In the genomic region with DNA sequence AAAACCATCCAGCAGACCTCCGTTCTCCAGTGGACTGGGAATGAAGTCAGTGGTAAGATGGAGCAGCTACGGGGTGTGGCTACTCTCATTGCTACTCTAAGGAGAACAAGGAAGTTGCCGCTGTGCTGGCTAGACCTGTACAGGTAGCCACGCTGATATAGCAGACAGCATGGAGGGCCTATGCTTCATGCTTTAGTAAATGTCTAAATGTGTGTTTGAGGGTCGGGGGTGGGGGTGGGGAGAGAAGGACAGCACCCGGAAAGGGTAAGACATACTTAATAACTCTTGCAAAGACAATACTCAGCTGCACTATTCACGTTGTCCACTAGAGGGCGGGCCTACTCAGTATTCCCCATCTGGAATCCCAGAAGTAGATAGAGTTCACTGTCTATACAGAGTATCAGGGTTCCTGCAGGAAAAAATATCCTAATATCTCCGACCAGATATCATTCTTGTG, we compare ENCODE assay signal across 8 mouse cellular contexts. TPM values are rescaled to one million over a fixed set of nuclear protein-coding genes. Genes with fewer than 3 reads are reported as not detected.
DNase-seq lines count a peak whose midpoint lies in the region; ATAC-seq and TF ChIP-seq lines count a peak whose summit lies in the region.

No protein-coding gene starts in this region.

- no peaks in the 10 kb centered on the region for H3K79me2 ChIP-seq in MEL (ENCODE audit: control insufficient read depth, insufficient read depth, low read length, poor library complexity)

- intact Hi-C loops in heart, postnatal 14 days (cut with DNase I) = loop anchor here (5.0 kb wide), 5 partner anchors 71 to 601 kb away; partner anchors contain the start of genes Gpx8 and Snx18

- TF ChIP-seq CTCF in MEL (IDR thresholded peaks at IDR 0.05 in 2 of 3, conservative IDR thresholded peaks at IDR 0.05 in 1 of 3; ENCODE audit: control insufficient read depth in 1 of 3, insufficient read depth in 1 of 3, low read depth in 2 of 3, low read length in 3 of 3, poor library complexity in 1 of 3, severe bottlenecking in 1 of 3) = peak; percentile 56 to 80 (median 74)

- H3K9ac ChIP-seq in MEL (ENCODE audit: control insufficient read depth, low read depth, low read length, poor library complexity, severe bottlenecking) = no peak overlapping the region
- no peak overlapping the region for H3K9ac ChIP-seq in forebrain, embryonic 14.5 days (ENCODE audit: low read length)
- H3K9ac ChIP-seq in lung, embryonic 15.5 days = no peak overlapping the region

- H3K27ac ChIP-seq in MEL (ENCODE audit: control insufficient read depth, low read depth, low read length) = no peak overlapping the region
- H3K27ac ChIP-seq in forebrain, embryonic 14.5 days (ENCODE audit: low read depth, low read length) = no peak overlapping the region
- no peak overlapping the region for H3K27ac ChIP-seq in lung, embryonic 15.5 days

- peak; percentile 39; the same call in 1 of the 2 replicates for ATAC-seq in cerebellum, adult (ENCODE audit: insufficient number of reproducible peaks, low FRiP score, low TSS enrichment)
- ATAC-seq in forebrain, embryonic 14.5 days = 0 out of 2 replicates have a peak, but pooled peaks have one; percentile 16
- ATAC-seq in lung, embryonic 15.5 days (ENCODE audit: borderline replicate concordance, extremely low read depth, low FRiP score, low TSS enrichment) = 0 out of 2 replicates have a peak, but pooled peaks have one; percentile 54

- no peak overlapping the region for H3K4me3 ChIP-seq in MEL (ENCODE audit: control insufficient read depth in 1 of 2, insufficient read depth in 1 of 2, low read depth in 2 of 2, low read length in 2 of 2)
- no peak overlapping the region for H3K4me3 ChIP-seq in forebrain, embryonic 14.5 days (ENCODE audit: low read depth, low read length)
- no peak overlapping the region for H3K4me3 ChIP-seq in lung, embryonic 15.5 days

- TF ChIP-seq EP300 in MEL (IDR thresholded peaks at IDR 0.05; ENCODE audit: low read depth in 1 of 2, low read length in 2 of 2) = no peak

- H3K4me2 ChIP-seq in forebrain, embryonic 14.5 days (ENCODE audit: low read length) = no peak overlapping the region
- peak overlapping the region; percentile 38 for H3K4me2 ChIP-seq in lung, embryonic 15.5 days

- 30% methylated on average over 9 of the region's 9 CpGs for WGBS in forebrain, embryonic 14.5 days
- WGBS in lung, embryonic 15.5 days = 23% methylated on average over 9 of the region's 9 CpGs

- no peaks in the 10 kb centered on the region for H3K4me1 ChIP-seq in MEL (ENCODE audit: control insufficient read depth in 1 of 2, insufficient read depth in 2 of 2, low read length in 2 of 2)
- H3K4me1 ChIP-seq in forebrain, embryonic 14.5 days (ENCODE audit: control insufficient read depth, insufficient read depth, low read length) = no peaks in the 10 kb centered on the region; the same call in 1 of the 2 replicates
- H3K4me1 ChIP-seq in lung, embryonic 15.5 days = peaks cover 7% of the 10 kb centered on the region; the same call in 1 of the 2 replicates

- no peaks in the 10 kb centered on the region for H3K36me3 ChIP-seq in MEL (ENCODE audit: control insufficient read depth in 1 of 2, insufficient read depth in 2 of 2, low read length in 2 of 2)
- no peaks in the 10 kb centered on the region for H3K36me3 ChIP-seq in forebrain, embryonic 14.5 days (ENCODE audit: control insufficient read depth, insufficient read depth, low read length)
- no peaks in the 10 kb centered on the region for H3K36me3 ChIP-seq in lung, embryonic 15.5 days

- H3K9me3 ChIP-seq in MEL (replicated peaks; ENCODE audit: insufficient read depth, low read length) = no peaks in the 10 kb centered on the region
- no peaks in the 10 kb centered on the region for H3K9me3 ChIP-seq in forebrain, embryonic 14.5 days (replicated peaks; ENCODE audit: control insufficient read depth, low read length)
- H3K9me3 ChIP-seq in lung, embryonic 15.5 days = no peaks in the 10 kb centered on the region

- DNase-seq in MEL (ENCODE audit: low read depth, low spot score) = peak; percentile 62
- DNase-seq in forebrain, embryonic 14.5 days (ENCODE audit: low spot score) = peak; percentile 89
- peak; percentile 71 to 86 for DNase-seq in heart, postnatal 14 days
- peak; percentile 82 for DNase-seq in layer of hippocampus, adult 11-12 months (ENCODE audit: low spot score)
- DNase-seq in ovary, postnatal 14 days (ENCODE audit: low spot score) = peak; percentile 70
- DNase-seq in thymus, postnatal 25 days = peak; percentile 69

- no peak for TF ChIP-seq POLR2A in MEL (IDR thresholded peaks at IDR 0.05; ENCODE audit: control insufficient read depth in 1 of 2, insufficient read depth in 1 of 2, low read depth in 1 of 2, low read length in 2 of 2, poor library complexity in 1 of 2)

- no peaks in the 10 kb centered on the region for H3K27me3 ChIP-seq in MEL (ENCODE audit: control insufficient read depth in 1 of 2, insufficient read depth in 2 of 2, low read length in 2 of 2)
- no peaks in the 10 kb centered on the region for H3K27me3 ChIP-seq in forebrain, embryonic 14.5 days (replicated peaks; ENCODE audit: control insufficient read depth, insufficient read depth, low read length)
- peaks cover 4% of the 10 kb centered on the region; the same call in 1 of the 2 replicates for H3K27me3 ChIP-seq in lung, embryonic 15.5 days

- peak; percentile 56 for TF ChIP-seq RAD21 in MEL (IDR thresholded peaks at IDR 0.05; ENCODE audit: low read depth, low read length)

TF ChIP-seq in MEL, 35 proteins besides CTCF, POLR2A, EP300 and RAD21:
- TF ChIP-seq ZNF384 (IDR thresholded peaks at IDR 0.05; ENCODE audit: low read depth, low read length) (no peak), UBTF (IDR thresholded peaks at IDR 0.05; ENCODE audit: borderline replicate concordance, insufficient read depth, low read depth, low read length) (no peak), ELF1 (IDR thresholded peaks at IDR 0.05; ENCODE audit: low read depth, low read length) (no peak), SMC3 (IDR thresholded peaks at IDR 0.05; ENCODE audit: low read depth, low read length) (peak; percentile 51), ETS1 (IDR thresholded peaks at IDR 0.05; ENCODE audit: low read depth, low read length) (no peak), CHD1 (IDR thresholded peaks at IDR 0.05; ENCODE audit: low read depth, low read length) (no peak), ZC3H11A (IDR thresholded peaks at IDR 0.05; ENCODE audit: low read depth, low read length) (0 out of 2 replicates have a peak, but pooled peaks have one; percentile 16)

RNA-seq across cellular contexts. Expression of gene BC067074, which starts 26.4 kb away (rescaled TPM):
- not detected in 2 replicates for total RNA-seq in MEL (2012; rRNA removed)
- polyA plus RNA-seq in MEL (2012; ENCODE audit: insufficient read depth in 1 of 2, insufficient read length in 2 of 2, low read depth in 1 of 2, low replicate concordance in 2 of 2, missing spikeins in 1 of 2) = not detected
- polyA plus RNA-seq in forebrain, embryonic 14.5 days (2014; fragmentation: Nextera tagmentation; extraction: Ambion mirVana) = 0.52 TPM in 2 replicates
- total RNA-seq in heart, postnatal 14 days (2021) = 1 to 10 TPM; 3.4 to 4.4 TPM
- polyA plus RNA-seq in lung, embryonic 15.5 days (2015; fragmentation: Nextera tagmentation; extraction: Ambion mirVana) = 6.1 and 6.7 TPM in 2 replicates

RNA-seq across cellular contexts. Expression of gene Gzmk, which starts 40.8 kb away (rescaled TPM):
- total RNA-seq in MEL (2012; rRNA removed) = not detected in 2 replicates
- not detected for polyA plus RNA-seq in MEL (2012; ENCODE audit: insufficient read depth in 1 of 2, insufficient read length in 2 of 2, low read depth in 1 of 2, low replicate concordance in 2 of 2, missing spikeins in 1 of 2)
- polyA plus RNA-seq in forebrain, embryonic 14.5 days (2014; fragmentation: Nextera tagmentation; extraction: Ambion mirVana) = not detected in 2 replicates
- total RNA-seq in heart, postnatal 14 days (2021) = not detected
- not detected in 2 replicates for polyA plus RNA-seq in lung, embryonic 15.5 days (2015; fragmentation: Nextera tagmentation; extraction: Ambion mirVana)

RNA-seq across cellular contexts. Expression of gene Esm1, which starts 57.1 kb away (rescaled TPM):
- not detected in 2 replicates for total RNA-seq in MEL (2012; rRNA removed)
- not detected for polyA plus RNA-seq in MEL (2012; ENCODE audit: insufficient read depth in 1 of 2, insufficient read length in 2 of 2, low read depth in 1 of 2, low replicate concordance in 2 of 2, missing spikeins in 1 of 2)
- polyA plus RNA-seq in forebrain, embryonic 14.5 days (2014; fragmentation: Nextera tagmentation; extraction: Ambion mirVana) = 0.96 and 1.0 TPM in 2 replicates
- under 1 TPM; 0.60 to 1.00 TPM for total RNA-seq in heart, postnatal 14 days (2021)
- polyA plus RNA-seq in lung, embryonic 15.5 days (2015; fragmentation: Nextera tagmentation; extraction: Ambion mirVana) = 1.2 and 1.9 TPM in 2 replicates
